Mouse (Mus musculus): ENCODE measurements around the gene 1810043G02Rik. TPM values are rescaled to one million over a fixed set of nuclear protein-coding genes. Genes with fewer than 3 reads are reported as not detected.
"Not testable (repeated sequence)": the region's sequence is repeated elsewhere in the genome, so short reads cannot be mapped to it uniquely, and the experiment has no call there.

Gene 1810043G02Rik
- total RNA-seq, 2 experiments from 2014 or later = 7.9 to 9.3 TPM

- no peak for DNase-seq
Observed at GRCm38 (mm10) chr10:78004479-78005100, 26.3 kb downstream of the 1810043G02Rik start.

GRCm38 (mm10) chr10:78005791-78006438 lies 27.6 kb downstream of the 1810043G02Rik start:
- intact Hi-C loops (cut with DNase I) = loop anchor here (10.0 kb wide), 1 partner anchor 569 kb away; the partner anchor contains the start of gene Ilvbl

More at GRCm38 (mm10) chr10:78004479-78005100, 26.3 kb downstream of the 1810043G02Rik start:
- intact Hi-C loops (cut with DNase I) = loop anchor here (10.0 kb wide), 1 partner anchor 570 kb away; the partner anchor contains the start of gene Ilvbl

GRCm38 (mm10) chr10:78007203-78007602 lies 28.9 kb downstream of the 1810043G02Rik start:
- DNase-seq = no peak
- intact Hi-C loops (cut with DNase I) = loop anchor here (10.0 kb wide), 1 partner anchor 568 kb away; the partner anchor contains the start of gene Ilvbl

More at GRCm38 (mm10) chr10:78005791-78006438, 27.6 kb downstream of the 1810043G02Rik start:
- DNase-seq = no peak

GRCm38 (mm10) chr10:78008169-78008568 lies 29.8 kb downstream of the 1810043G02Rik start:
- intact Hi-C loops (cut with DNase I) = loop anchor here (2.0 to 10.0 kb wide), 2 partner anchors 23 to 567 kb away; partner anchors contain the start of gene Ilvbl
- DNase-seq = no peak

GRCm38 (mm10) chr10:78009184-78009944 lies 31.0 kb downstream of the 1810043G02Rik start:
- intact Hi-C loops (cut with DNase I) = loop anchor here (2.0 to 10.0 kb wide), 2 partner anchors 25 to 565 kb away; partner anchors contain the start of gene Ilvbl
- DNase-seq = peak; percentile 97

- intact Hi-C loops (cut with DNase I) = loop anchor here (2.0 to 10.0 kb wide), 2 partner anchors 25 to 565 kb away; partner anchors contain the start of gene Ilvbl
- no peak for DNase-seq
Observed at GRCm38 (mm10) chr10:78009945-78010293, 31.6 kb downstream of the 1810043G02Rik start, which contains the start of gene Pfkl. Gene Pfkl (minus strand): TSS chr10:78010083.

GRCm38 (mm10) chr10:78010335-78010734 lies 32.0 kb downstream of the 1810043G02Rik start:
- intact Hi-C loops (cut with DNase I) = no loop called here
- DNase-seq = no peak

GRCm38 (mm10) chr10:78011116-78011515 lies 32.8 kb downstream of the 1810043G02Rik start:
- intact Hi-C loops (cut with DNase I); DNase-seq: not testable (repeated sequence)

GRCm38 (mm10) chr10:78012661-78013495 lies 34.6 kb downstream of the 1810043G02Rik start:
- intact Hi-C loops (cut with DNase I) = no loop called here
- no peak for DNase-seq

GRCm38 (mm10) chr10:78015489-78015888 lies 37.2 kb downstream of the 1810043G02Rik start:
- DNase-seq = peak; percentile 30 to 40
- intact Hi-C loops (cut with DNase I) = no loop called here

- intact Hi-C loops (cut with DNase I) = no loop called here
- DNase-seq = no peak
Observed at GRCm38 (mm10) chr10:78016366-78016765, 38.0 kb downstream of the 1810043G02Rik start.

GRCm38 (mm10) chr10:78018797-78019203 lies 40.5 kb downstream of the 1810043G02Rik start:
- DNase-seq = peak; percentile 84 to 91
- intact Hi-C loops (cut with DNase I) = no loop called here

GRCm38 (mm10) chr10:78019291-78019690 lies 41.0 kb downstream of the 1810043G02Rik start:
- intact Hi-C loops (cut with DNase I) = no loop called here
- DNase-seq = no peak

- intact Hi-C loops (cut with DNase I); DNase-seq: not testable (repeated sequence)
Observed at GRCm38 (mm10) chr10:78019984-78020383, 41.7 kb downstream of the 1810043G02Rik start.

GRCm38 (mm10) chr10:78025453-78025852 lies 47.1 kb downstream of the 1810043G02Rik start:
- not testable (repeated sequence) for DNase-seq
- intact Hi-C loops (cut with DNase I) = loop anchor here (5.0 kb wide), 2 partner anchors 38 to 42 kb away; partner anchors contain the start of gene Icosl

- peak; percentile 72 to 84 for DNase-seq
- intact Hi-C loops (cut with DNase I) = loop anchor here (5.0 kb wide), 2 partner anchors 39 to 41 kb away; partner anchors contain the start of gene Icosl
Observed at GRCm38 (mm10) chr10:78028129-78028528, 49.8 kb downstream of the 1810043G02Rik start.

GRCm38 (mm10) chr10:78029080-78029479 lies 50.8 kb downstream of the 1810043G02Rik start:
- intact Hi-C loops (cut with DNase I) = loop anchor here (5.0 kb wide), 2 partner anchors 38 to 42 kb away; partner anchors contain the start of gene Icosl
- no peak for DNase-seq

- no peak for DNase-seq
- intact Hi-C loops (cut with DNase I) = loop anchor here (1.0 kb wide), 1 partner anchor 128 kb away; no protein-coding TSS in a partner anchor
Observed at GRCm38 (mm10) chr10:78031987-78032386, 53.7 kb downstream of the 1810043G02Rik start.
